Comparison of ENCODE assay signal across 8 mouse cellular contexts in genomic region chr2:151938780-151939200, GRCm38 (mm10). TPM values are rescaled to one million over a fixed set of nuclear protein-coding genes. Genes with fewer than 3 reads are reported as not detected.
DNase-seq lines count a peak whose midpoint lies in the region; ATAC-seq and TF ChIP-seq lines count a peak whose summit lies in the region.

No protein-coding gene starts in this region.

- no peak overlapping the region for H3K27ac ChIP-seq in intestine, postnatal 0 days (ENCODE audit: low read depth, low read length)
- H3K27ac ChIP-seq in left cerebral cortex, adult 2 months: no peak overlapping the region

- no peak overlapping the region for H3K4me3 ChIP-seq in intestine, postnatal 0 days (ENCODE audit: low read depth, low read length)
- H3K4me3 ChIP-seq in left cerebral cortex, adult 2 months: no peak overlapping the region

- no peaks in the 10 kb centered on the region for H3K4me1 ChIP-seq in intestine, postnatal 0 days (replicated peaks; ENCODE audit: control insufficient read depth, insufficient read depth, low read length)

- no peaks in the 10 kb centered on the region for H3K9me3 ChIP-seq in intestine, postnatal 0 days (ENCODE audit: control insufficient read depth)

- intact Hi-C loops in left cerebral cortex, adult 2 months (cut with DNase I): no loop called here

- no peak for DNase-seq in frontal cortex, postnatal 14 days (ENCODE audit: low spot score in 2 of 2)
- DNase-seq in urinary bladder, postnatal 14 days (ENCODE audit: low spot score): peak; percentile 70
- no peak for DNase-seq in urinary bladder, adult 2 months (ENCODE audit: low spot score)
- peak; percentile 65 for DNase-seq in testis, postnatal 14 days (ENCODE audit: low spot score)
- no peak for DNase-seq in left cerebral cortex, adult 2 months (ENCODE audit: extremely low spot score in 1 of 2, low spot score in 2 of 2)

- peak; percentile 69 for ATAC-seq in frontal cortex, adult (ENCODE audit: low TSS enrichment)
- no peak for ATAC-seq in intestine, postnatal 0 days
- ATAC-seq in CD4-positive, CD25-positive, alpha-beta regulatory T cell, adult 4 months: no peak

- WGBS in intestine, postnatal 0 days: 54% methylated on average over 11 of the region's 11 CpGs

- no peak overlapping the region for H3K4me2 ChIP-seq in intestine, postnatal 0 days (replicated peaks; ENCODE audit: low read depth)

- no peak overlapping the region for H3K9ac ChIP-seq in intestine, postnatal 0 days (ENCODE audit: low read depth, low read length)

- 0 out of 2 replicates have a peak, but pooled peaks have one; percentile 6 for TF ChIP-seq CTCF in intestine, postnatal 0 days (IDR thresholded peaks at IDR 0.05; ENCODE audit: low read depth)
- TF ChIP-seq CTCF in left cerebral cortex, adult 2 months (IDR thresholded peaks at IDR 0.05): no peak; the same call in 1 of the 2 replicates

- no peaks in the 10 kb centered on the region for H3K36me3 ChIP-seq in intestine, postnatal 0 days (ENCODE audit: control insufficient read depth, insufficient read depth)

- no peaks in the 10 kb centered on the region for H3K27me3 ChIP-seq in intestine, postnatal 0 days (replicated peaks; ENCODE audit: control insufficient read depth, insufficient read depth, low read length)

RNA-seq across cellular contexts. Expression of gene Angpt4, which starts 27.8 kb away (rescaled TPM):
- 2.6 and 2.8 TPM in 2 replicates for polyA plus RNA-seq in urinary bladder, adult 2 months (2012; rRNA removed)
- 0.18 and 0.27 TPM in 2 replicates for polyA plus RNA-seq in intestine, postnatal 0 days (2015; fragmentation: Nextera tagmentation; extraction: Ambion mirVana)
- polyA plus RNA-seq in CD4-positive, CD25-positive, alpha-beta regulatory T cell, adult 4 months (2017; shearing (Covaris generic)): not detected
- not detected for total RNA-seq in left cerebral cortex, adult 2 months (2021)

RNA-seq across cellular contexts. Expression of gene Fam110a, which starts 41.2 kb away (rescaled TPM):
- polyA plus RNA-seq in urinary bladder, adult 2 months (2012; rRNA removed): 20.0 and 20.2 TPM in 2 replicates
- polyA plus RNA-seq in intestine, postnatal 0 days (2015; fragmentation: Nextera tagmentation; extraction: Ambion mirVana): 14.5 and 14.9 TPM in 2 replicates
- polyA plus RNA-seq in CD4-positive, CD25-positive, alpha-beta regulatory T cell, adult 4 months (2017; shearing (Covaris generic)): 10 to 100 TPM; 16.2 to 31.3 TPM
- 1 to 10 TPM; 6.6 to 6.7 TPM for total RNA-seq in left cerebral cortex, adult 2 months (2021)

RNA-seq across cellular contexts. Expression of gene Slc52a3, which starts 57.5 kb away (rescaled TPM):
- polyA plus RNA-seq in urinary bladder, adult 2 months (2012; rRNA removed): 34.0 and 37.1 TPM in 2 replicates
- polyA plus RNA-seq in intestine, postnatal 0 days (2015; fragmentation: Nextera tagmentation; extraction: Ambion mirVana): 15.7 and 15.8 TPM in 2 replicates
- polyA plus RNA-seq in CD4-positive, CD25-positive, alpha-beta regulatory T cell, adult 4 months (2017; shearing (Covaris generic)): 10 to 100 TPM in 1 of 2 experiments, 1 to 10 TPM in 1; 8.6 to 16.0 TPM
- total RNA-seq in left cerebral cortex, adult 2 months (2021): 1 to 10 TPM; 2.6 to 2.9 TPM

Comparison
In these comparisons a context has a peak if more than half of its experiments do, and no peak if none do; other contexts are left out.
1. DNase-seq: peak in urinary bladder, postnatal 14 days (single experiment) and testis, postnatal 14 days (single experiment); none in frontal cortex, postnatal 14 days (0 of 2), urinary bladder, adult 2 months (single experiment) and left cerebral cortex, adult 2 months (0 of 2).